Mouse (Mus musculus) testis, adult 2 months (tissue): ENCODE data around the gene Ccdc146.

ENCODE experiments used
- CTCF ChIP-seq: fragments of 200-500 bp; IDR thresholded peaks from 2 replicates; pipeline ENCODE4 v1.5.1; 2012; ENCODE audit warnings: low read depth, mild to moderate bottlenecking, inconsistent platforms, low read length, moderate library complexity; ENCODE audit not compliant: control insufficient read depth, insufficient read depth, insufficient replicate concordance
- POLR2A ChIP-seq: fragments of 200-500 bp; IDR thresholded peaks from 2 replicates; pipeline ENCODE4 v1.6.1; 2012; ENCODE audit warnings: low read depth, mild to moderate bottlenecking, inconsistent platforms, low read length, moderate library complexity; ENCODE audit not compliant: control insufficient read depth

GRCm38 (mm10) chr5:21414116-21414820 is 10.2 kb downstream of the Ccdc146 start:
- TF ChIP-seq CTCF: no peak
- no peak for TF ChIP-seq POLR2A
